Mouse (Mus musculus): Measurements from ENCODE around the gene Ttc23. TPM values are rescaled to one million over a fixed set of nuclear protein-coding genes. Genes with fewer than 3 reads are reported as not detected.

Gene Ttc23
- polyA plus RNA-seq, 1 experiment: 2.2 TPM

- TF ChIP-seq POLR2A (IDR thresholded peaks at IDR 0.05; ENCODE audit: low read depth, low read length) (no peak), CTCF (IDR thresholded peaks at IDR 0.05; ENCODE audit: extremely low read depth, insufficient read length, insufficient replicate concordance, low read depth, low read length) (no peak)
- 13% methylated on average over 2 of the region's 2 CpGs for WGBS
- Histone ChIP-seq H3K4me3 (ENCODE audit: low read depth, low read length) (no peak overlapping the region), H3K27me3 (ENCODE audit: control insufficient read depth, insufficient read depth, low read length) (no peaks in the 10 kb centered on the region), H3K4me1 (ENCODE audit: control insufficient read depth, insufficient read depth, insufficient read length, low read length) (no peaks in the 10 kb centered on the region), H3K27ac (ENCODE audit: insufficient read depth, low read depth, low read length) (no peak overlapping the region), H3K36me3 (ENCODE audit: control insufficient read depth, insufficient read depth, low read length) (0 out of 2 replicates have a peak, but pooled peaks cover under 1% of the 10 kb centered on the region)
These were observed 16.4 kb upstream of the Ttc23 start for GRCm38 (mm10) chr7:67630817-67631216.

- Histone ChIP-seq H3K4me1 (ENCODE audit: control insufficient read depth, insufficient read depth, insufficient read length, low read length) (no peaks in the 10 kb centered on the region), H3K27ac (ENCODE audit: insufficient read depth, low read depth, low read length) (no peak overlapping the region), H3K4me3 (ENCODE audit: low read depth, low read length) (no peak overlapping the region), H3K36me3 (ENCODE audit: control insufficient read depth, insufficient read depth, low read length) (0 out of 2 replicates have a peak, but pooled peaks cover 2% of the 10 kb centered on the region), H3K27me3 (ENCODE audit: control insufficient read depth, insufficient read depth, low read length) (no peaks in the 10 kb centered on the region)
- WGBS: 84% methylated on average over 5 of the region's 5 CpGs
- no peak for TF ChIP-seq POLR2A (IDR thresholded peaks at IDR 0.05; ENCODE audit: low read depth, low read length)
- TF ChIP-seq CTCF (IDR thresholded peaks at IDR 0.05; ENCODE audit: extremely low read depth, insufficient read length, insufficient replicate concordance, low read depth, low read length): peak; percentile 42; the same call in 1 of the 2 replicates
These were observed 14.8 kb upstream of the Ttc23 start for GRCm38 (mm10) chr7:67632380-67632779.

- Histone ChIP-seq H3K36me3 (ENCODE audit: control insufficient read depth, insufficient read depth, low read length) (peaks cover 3% of the 10 kb centered on the region; the same call in 1 of the 2 replicates), H3K27ac (ENCODE audit: insufficient read depth, low read depth, low read length) (no peak overlapping the region), H3K4me3 (ENCODE audit: low read depth, low read length) (no peak overlapping the region), H3K27me3 (ENCODE audit: control insufficient read depth, insufficient read depth, low read length) (no peaks in the 10 kb centered on the region), H3K4me1 (ENCODE audit: control insufficient read depth, insufficient read depth, insufficient read length, low read length) (no peaks in the 10 kb centered on the region)
- 73% methylated on average over 3 of the region's 3 CpGs for WGBS
- TF ChIP-seq CTCF (IDR thresholded peaks at IDR 0.05; ENCODE audit: extremely low read depth, insufficient read length, insufficient replicate concordance, low read depth, low read length) (no peak), POLR2A (IDR thresholded peaks at IDR 0.05; ENCODE audit: low read depth, low read length) (no peak)
These were observed 13.0 kb upstream of the Ttc23 start for GRCm38 (mm10) chr7:67634210-67634609.

GRCm38 (mm10) chr7:67636161-67636560, 11.0 kb upstream of the Ttc23 start:
- peaks cover 8% of the 10 kb centered on the region for H3K36me3 ChIP-seq (ENCODE audit: control insufficient read depth, insufficient read depth, low read length)
- WGBS: 77% methylated on average over 2 of the region's 2 CpGs
- H3K27ac ChIP-seq (ENCODE audit: insufficient read depth, low read depth, low read length): no peak overlapping the region
- no peak for TF ChIP-seq POLR2A (IDR thresholded peaks at IDR 0.05; ENCODE audit: low read depth, low read length)
- no peak for TF ChIP-seq CTCF (IDR thresholded peaks at IDR 0.05; ENCODE audit: extremely low read depth, insufficient read length, insufficient replicate concordance, low read depth, low read length)
- H3K4me3 ChIP-seq (ENCODE audit: low read depth, low read length): no peak overlapping the region
- H3K4me1 ChIP-seq (ENCODE audit: control insufficient read depth, insufficient read depth, insufficient read length, low read length): no peaks in the 10 kb centered on the region
- no peaks in the 10 kb centered on the region for H3K27me3 ChIP-seq (ENCODE audit: control insufficient read depth, insufficient read depth, low read length)

- no peak overlapping the region for H3K27ac ChIP-seq (ENCODE audit: insufficient read depth, low read depth, low read length)
- 96% methylated on average over 3 of the region's 3 CpGs for WGBS
- TF ChIP-seq CTCF (IDR thresholded peaks at IDR 0.05; ENCODE audit: extremely low read depth, insufficient read length, insufficient replicate concordance, low read depth, low read length) (no peak), POLR2A (IDR thresholded peaks at IDR 0.05; ENCODE audit: low read depth, low read length) (no peak)
- no peaks in the 10 kb centered on the region for H3K27me3 ChIP-seq (ENCODE audit: control insufficient read depth, insufficient read depth, low read length)
- no peak overlapping the region for H3K4me3 ChIP-seq (ENCODE audit: low read depth, low read length)
- peaks cover 8% of the 10 kb centered on the region for H3K36me3 ChIP-seq (ENCODE audit: control insufficient read depth, insufficient read depth, low read length)
- no peaks in the 10 kb centered on the region for H3K4me1 ChIP-seq (ENCODE audit: control insufficient read depth, insufficient read depth, insufficient read length, low read length)
These were observed 8.2 kb upstream of the Ttc23 start for GRCm38 (mm10) chr7:67639006-67639405.

- Histone ChIP-seq H3K4me3 (ENCODE audit: low read depth, low read length) (no peak overlapping the region), H3K27ac (ENCODE audit: insufficient read depth, low read depth, low read length) (no peak overlapping the region), H3K4me1 (ENCODE audit: control insufficient read depth, insufficient read depth, insufficient read length, low read length) (no peaks in the 10 kb centered on the region), H3K27me3 (ENCODE audit: control insufficient read depth, insufficient read depth, low read length) (no peaks in the 10 kb centered on the region), H3K36me3 (ENCODE audit: control insufficient read depth, insufficient read depth, low read length) (peaks cover 6% of the 10 kb centered on the region)
- WGBS: 96% methylated on average over 9 of the region's 9 CpGs
- TF ChIP-seq CTCF (IDR thresholded peaks at IDR 0.05; ENCODE audit: extremely low read depth, insufficient read length, insufficient replicate concordance, low read depth, low read length) (no peak), POLR2A (IDR thresholded peaks at IDR 0.05; ENCODE audit: low read depth, low read length) (no peak)
These were observed 4.3 kb upstream of the Ttc23 start for GRCm38 (mm10) chr7:67642955-67643354.

- H3K27me3 ChIP-seq (ENCODE audit: control insufficient read depth, insufficient read depth, low read length): no peaks in the 10 kb centered on the region
- 30% methylated on average over 8 of the region's 8 CpGs for WGBS
- H3K4me1 ChIP-seq (ENCODE audit: control insufficient read depth, insufficient read depth, insufficient read length, low read length): no peaks in the 10 kb centered on the region
- H3K36me3 ChIP-seq (ENCODE audit: control insufficient read depth, insufficient read depth, low read length): peaks cover 4% of the 10 kb centered on the region
- no peak overlapping the region for H3K4me3 ChIP-seq (ENCODE audit: low read depth, low read length)
- H3K27ac ChIP-seq (ENCODE audit: insufficient read depth, low read depth, low read length): no peak overlapping the region
- TF ChIP-seq POLR2A (IDR thresholded peaks at IDR 0.05; ENCODE audit: low read depth, low read length): no peak
- no peak for TF ChIP-seq CTCF (IDR thresholded peaks at IDR 0.05; ENCODE audit: extremely low read depth, insufficient read length, insufficient replicate concordance, low read depth, low read length)
These were observed 2.9 kb upstream of the Ttc23 start for GRCm38 (mm10) chr7:67644291-67644690.
